Mouse (Mus musculus): ENCODE data around the gene Nudt6. TPM values are rescaled to one million over a fixed set of nuclear protein-coding genes. Genes with fewer than 3 reads are reported as not detected.

The Nudt6 gene
- polyA plus RNA-seq, 1 experiment from 2014 or later: 5.2 TPM

DNA sequence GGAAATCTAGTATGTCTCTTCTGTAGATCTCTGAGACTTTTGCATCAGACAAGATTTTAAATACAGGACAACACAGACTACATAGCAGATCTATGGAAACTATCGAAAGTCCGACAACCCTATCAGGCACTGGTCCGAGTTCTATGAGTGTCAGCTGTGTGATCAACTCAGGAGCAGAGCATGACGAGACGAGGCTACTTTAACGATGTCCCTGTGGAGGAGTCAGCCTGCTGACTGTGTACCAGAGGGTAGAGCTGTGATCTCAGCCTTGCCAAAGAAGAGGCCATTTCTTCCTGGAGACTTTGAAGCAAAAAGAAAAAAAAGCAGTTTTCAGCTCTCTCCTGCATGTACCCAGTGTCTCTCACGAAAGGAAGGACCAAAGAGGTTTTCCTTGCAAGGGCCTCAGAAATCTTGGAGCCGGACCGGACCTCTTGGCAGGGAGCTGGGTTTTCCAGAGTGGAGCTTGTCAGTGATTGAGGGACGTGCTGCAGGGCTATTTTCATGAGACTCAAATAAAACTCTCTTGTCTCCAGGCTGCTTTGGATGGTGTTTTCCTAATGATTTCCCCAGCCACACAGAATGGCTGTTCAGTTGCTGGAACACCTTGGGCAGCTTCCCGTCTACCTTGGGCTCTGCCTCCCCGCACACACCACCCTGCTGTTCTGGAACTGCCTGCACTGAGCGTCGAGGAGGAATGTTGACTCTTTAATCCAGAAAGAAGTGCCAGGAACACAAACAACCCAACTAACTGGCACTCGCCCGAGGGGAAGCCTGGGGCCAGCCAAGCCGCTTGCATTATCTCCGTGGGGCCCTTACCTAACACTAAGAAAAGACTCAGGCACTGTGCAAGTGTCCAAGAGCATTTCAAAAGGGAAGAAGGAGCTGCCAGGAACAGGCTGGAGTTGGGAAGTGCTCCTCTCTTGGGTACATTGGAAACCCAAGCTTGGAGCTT is 39.8 kb downstream of the Nudt6 start:
- Histone ChIP-seq H3K9me3 (replicated peaks) (no peaks in the 10 kb centered on the region), H3K4me2 (no peak overlapping the region), H3K27ac (0 out of 2 replicates have a peak overlapping the region, but pooled peaks have one; percentile 18), H3K4me1 (peaks cover 33% of the 10 kb centered on the region), H3K9ac (no peak overlapping the region), H3K4me3 (replicated peaks) (no peak overlapping the region), H3K27me3 (no peaks in the 10 kb centered on the region), H3K36me3 (no peaks in the 10 kb centered on the region)
- no peak for ATAC-seq (replicated peaks; ENCODE audit: low FRiP score)
- 58% methylated on average over 18 of the region's 18 CpGs for WGBS

DNA sequence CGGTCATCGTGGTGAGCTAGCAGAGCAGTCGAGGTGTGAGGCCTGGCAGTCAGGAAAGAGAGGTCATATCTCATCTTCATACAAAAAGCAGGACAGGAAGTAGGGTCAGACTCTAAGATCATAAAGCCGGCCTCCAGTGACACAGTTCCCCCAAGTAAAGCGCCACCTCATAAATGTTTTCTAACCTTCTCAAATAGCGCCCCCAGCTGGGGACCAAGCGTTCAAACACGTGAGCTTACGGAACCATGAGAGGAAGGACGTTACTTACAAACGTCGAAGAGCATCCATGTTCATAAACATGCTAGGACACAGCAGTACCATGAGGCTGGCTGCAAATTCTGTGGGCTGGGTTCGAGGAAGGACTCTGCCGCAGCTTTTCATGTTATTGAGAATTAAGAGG is 40.8 kb downstream of the Nudt6 start:
- H3K27me3 ChIP-seq: no peaks in the 10 kb centered on the region
- 0 out of 2 replicates have a peak overlapping the region, but pooled peaks have one; percentile 54 for H3K27ac ChIP-seq
- H3K4me3 ChIP-seq (replicated peaks): no peak overlapping the region
- no peak overlapping the region for H3K4me2 ChIP-seq
- no peak for ATAC-seq (replicated peaks; ENCODE audit: low FRiP score)
- no peaks in the 10 kb centered on the region for H3K9me3 ChIP-seq (replicated peaks)
- H3K9ac ChIP-seq: no peak overlapping the region
- H3K4me1 ChIP-seq: peaks cover 35% of the 10 kb centered on the region
- 77% methylated on average over 14 of the region's 14 CpGs for WGBS
- no peaks in the 10 kb centered on the region for H3K36me3 ChIP-seq

- H3K36me3 ChIP-seq: no peaks in the 10 kb centered on the region
- ATAC-seq (replicated peaks; ENCODE audit: low FRiP score): peak; percentile 75
- H3K9me3 ChIP-seq (replicated peaks): no peaks in the 10 kb centered on the region
- H3K4me3 ChIP-seq (replicated peaks): no peak overlapping the region
- no peak overlapping the region for H3K4me2 ChIP-seq
- no peak overlapping the region for H3K9ac ChIP-seq
- peak overlapping the region; percentile 54 for H3K27ac ChIP-seq
- peaks cover 37% of the 10 kb centered on the region for H3K4me1 ChIP-seq
- WGBS: 42% methylated on average over 6 of the region's 6 CpGs
- H3K27me3 ChIP-seq: no peaks in the 10 kb centered on the region
These were observed 41.6 kb downstream of the Nudt6 start for GRCm38 (mm10) chr3:37378412-37378811.

DNA sequence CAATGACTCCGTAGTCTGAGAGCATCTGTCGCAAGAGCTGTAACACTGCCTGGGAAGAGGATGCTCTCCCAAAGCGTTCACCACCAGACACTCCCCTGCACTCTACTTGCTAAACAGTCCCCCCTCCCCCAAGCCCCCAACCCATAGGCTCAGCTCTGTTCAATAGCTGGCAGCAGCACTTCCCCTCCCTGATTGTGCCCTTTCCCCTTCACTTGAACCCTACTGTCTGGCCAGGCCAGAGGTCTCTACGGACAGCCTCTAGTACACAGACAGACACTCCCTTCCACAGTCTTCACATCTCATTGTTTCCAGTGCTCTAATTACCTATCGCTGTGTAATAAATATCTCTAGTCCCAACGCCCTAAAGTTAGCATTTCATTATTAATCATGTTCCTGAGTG is 42.1 kb downstream of the Nudt6 start:
- H3K36me3 ChIP-seq: no peaks in the 10 kb centered on the region
- ATAC-seq (replicated peaks; ENCODE audit: low FRiP score): peak; percentile 55; the same call in 1 of the 2 replicates

DNA sequence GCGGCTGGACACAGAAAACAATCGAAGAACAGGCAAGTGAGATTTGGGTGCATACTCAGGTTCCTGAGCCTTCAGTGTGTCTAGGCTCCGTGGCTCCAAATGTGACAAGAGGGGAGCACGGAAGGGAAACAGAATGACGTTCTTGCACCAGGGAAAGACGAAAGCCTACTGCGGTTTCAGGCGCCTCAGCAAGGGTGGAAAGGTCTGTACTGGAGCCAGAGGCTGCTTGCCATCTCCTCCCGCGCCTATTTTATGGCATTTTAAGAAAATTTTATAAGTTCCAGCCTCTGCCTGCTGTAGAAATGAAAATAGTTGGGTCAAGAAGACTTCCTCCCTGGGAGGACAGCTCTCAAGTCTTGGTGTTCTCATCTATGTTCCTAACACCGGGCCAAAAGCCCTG is 46.3 kb downstream of the Nudt6 start:
- Histone ChIP-seq H3K4me2 (no peak overlapping the region), H3K9ac (no peak overlapping the region), H3K27me3 (no peaks in the 10 kb centered on the region), H3K36me3 (no peaks in the 10 kb centered on the region), H3K9me3 (replicated peaks) (no peaks in the 10 kb centered on the region), H3K4me1 (peaks cover 27% of the 10 kb centered on the region), H3K4me3 (replicated peaks) (no peak overlapping the region), H3K27ac (peak overlapping the region; percentile 75)
- 63% methylated on average over 11 of the region's 11 CpGs for WGBS
- ATAC-seq (replicated peaks; ENCODE audit: low FRiP score): no peak

More for the DNA sequence above, 42.1 kb downstream of the Nudt6 start:
- H3K4me3 ChIP-seq (replicated peaks): no peak overlapping the region
- H3K9ac ChIP-seq: no peak overlapping the region
- no peak overlapping the region for H3K4me2 ChIP-seq
- peaks cover 37% of the 10 kb centered on the region for H3K4me1 ChIP-seq
- WGBS: 22% methylated on average over 6 of the region's 6 CpGs
- no peaks in the 10 kb centered on the region for H3K27me3 ChIP-seq
- H3K27ac ChIP-seq: peak overlapping the region; percentile 54
- no peaks in the 10 kb centered on the region for H3K9me3 ChIP-seq (replicated peaks)

- H3K27ac ChIP-seq: peak overlapping the region; percentile 4; the same call in 1 of the 2 replicates
- ATAC-seq (replicated peaks; ENCODE audit: low FRiP score): 0 out of 2 replicates have a peak, but pooled peaks have one; percentile 27
- peaks cover 13% of the 10 kb centered on the region; the same call in 1 of the 2 replicates for H3K4me1 ChIP-seq
- no peaks in the 10 kb centered on the region for H3K27me3 ChIP-seq
- H3K9me3 ChIP-seq (replicated peaks): no peaks in the 10 kb centered on the region
- no peak overlapping the region for H3K4me2 ChIP-seq
- 25% methylated on average over 4 of the region's 4 CpGs for WGBS
- H3K36me3 ChIP-seq: no peaks in the 10 kb centered on the region
- H3K4me3 ChIP-seq (replicated peaks): no peak overlapping the region
- no peak overlapping the region for H3K9ac ChIP-seq
These were observed 49.6 kb downstream of the Nudt6 start for GRCm38 (mm10) chr3:37370407-37370806.

DNA sequence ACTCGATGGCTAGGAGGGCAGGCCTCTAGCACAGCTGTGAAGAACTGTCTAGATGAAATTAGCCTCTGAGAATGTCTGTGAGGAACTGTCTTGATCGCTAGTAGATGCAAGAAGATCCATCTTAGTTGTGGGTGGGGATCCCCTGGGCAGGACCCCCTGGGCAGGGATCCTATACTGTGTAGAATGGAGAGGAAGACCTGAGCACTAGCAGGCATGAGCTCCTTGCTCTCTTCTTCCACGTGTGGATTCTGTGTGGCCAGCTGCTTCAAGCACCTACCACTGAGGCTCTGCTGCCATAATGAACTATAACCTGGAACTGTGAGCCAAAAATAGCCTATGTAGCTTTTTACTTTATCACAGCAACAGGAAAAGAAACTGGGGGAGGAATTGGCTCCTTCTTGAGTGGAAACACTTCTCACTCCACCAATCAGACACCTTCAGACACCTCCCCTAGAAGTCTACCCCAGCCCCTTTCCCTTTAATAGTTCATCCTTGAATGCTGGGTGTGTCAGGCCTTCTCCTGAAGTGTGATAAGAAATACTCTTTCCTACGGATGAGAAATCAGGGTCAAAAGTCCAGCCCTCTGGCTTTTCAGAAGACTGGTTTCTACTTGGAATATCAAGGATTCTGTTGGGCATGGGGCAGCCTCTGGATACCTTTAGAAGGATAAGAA is 53.5 kb downstream of the Nudt6 start:
- Histone ChIP-seq H3K36me3 (no peaks in the 10 kb centered on the region), H3K9ac (no peak overlapping the region), H3K4me1 (peaks cover 6% of the 10 kb centered on the region; the same call in 1 of the 2 replicates), H3K4me2 (no peak overlapping the region), H3K27me3 (no peaks in the 10 kb centered on the region), H3K27ac (peak overlapping the region; percentile 43; the same call in 1 of the 2 replicates), H3K9me3 (replicated peaks) (no peaks in the 10 kb centered on the region), H3K4me3 (replicated peaks) (no peak overlapping the region)
- ATAC-seq (replicated peaks; ENCODE audit: low FRiP score): 0 out of 2 replicates have a peak, but pooled peaks have one; percentile 9
- WGBS: 65% methylated on average over 4 of the region's 4 CpGs

- Histone ChIP-seq H3K4me1 (peaks cover 6% of the 10 kb centered on the region; the same call in 1 of the 2 replicates), H3K27ac (peak overlapping the region; percentile 43; the same call in 1 of the 2 replicates), H3K27me3 (no peaks in the 10 kb centered on the region), H3K4me3 (replicated peaks) (no peak overlapping the region), H3K4me2 (no peak overlapping the region), H3K36me3 (no peaks in the 10 kb centered on the region), H3K9me3 (replicated peaks) (no peaks in the 10 kb centered on the region), H3K9ac (no peak overlapping the region)
- WGBS: 45% methylated on average over 3 of the region's 3 CpGs
- no peak for ATAC-seq (replicated peaks; ENCODE audit: low FRiP score)
These were observed 54.0 kb downstream of the Nudt6 start for GRCm38 (mm10) chr3:37365976-37366375.

GRCm38 (mm10) chr3:37365144-37365543 is 54.9 kb downstream of the Nudt6 start:
- ATAC-seq (replicated peaks; ENCODE audit: low FRiP score): no peak

DNA sequence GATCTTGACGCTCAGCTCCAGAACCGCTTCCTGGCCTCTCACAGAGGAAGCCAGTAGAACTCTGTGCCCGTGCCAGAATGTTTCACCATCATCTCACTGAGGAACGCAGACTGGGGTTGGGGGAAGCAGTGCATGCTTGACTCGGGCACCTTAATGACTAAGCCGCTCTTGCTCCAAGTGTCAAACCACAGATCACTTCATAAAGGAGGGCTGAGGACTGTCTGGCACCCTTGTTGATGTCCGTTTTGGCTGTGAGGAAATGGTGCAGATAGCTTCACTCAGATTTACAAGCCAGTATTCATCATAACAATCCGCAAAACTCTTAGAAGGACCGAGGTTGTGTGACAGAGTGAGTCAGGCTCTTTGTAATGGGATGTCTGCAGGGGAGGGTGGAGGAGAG is 59.3 kb downstream of the Nudt6 start:
- no peak overlapping the region for H3K9ac ChIP-seq
- H3K4me3 ChIP-seq (replicated peaks): no peak overlapping the region
- 0 out of 2 replicates have a peak, but pooled peaks cover 4% of the 10 kb centered on the region for H3K4me1 ChIP-seq
- no peaks in the 10 kb centered on the region for H3K9me3 ChIP-seq (replicated peaks)
- no peak overlapping the region for H3K4me2 ChIP-seq
- no peak overlapping the region for H3K27ac ChIP-seq
- H3K36me3 ChIP-seq: no peaks in the 10 kb centered on the region
- 75% methylated on average over 9 of the region's 9 CpGs for WGBS
- no peaks in the 10 kb centered on the region for H3K27me3 ChIP-seq
- no peak for ATAC-seq (replicated peaks; ENCODE audit: low FRiP score)

More at GRCm38 (mm10) chr3:37365144-37365543, 54.9 kb downstream of the Nudt6 start:
- no peaks in the 10 kb centered on the region for H3K9me3 ChIP-seq (replicated peaks)
- no peak overlapping the region for H3K9ac ChIP-seq
- H3K36me3 ChIP-seq: no peaks in the 10 kb centered on the region
- no peaks in the 10 kb centered on the region for H3K27me3 ChIP-seq
- H3K4me1 ChIP-seq: peaks cover 1% of the 10 kb centered on the region; the same call in 1 of the 2 replicates
- H3K27ac ChIP-seq: no peak overlapping the region
- H3K4me2 ChIP-seq: no peak overlapping the region
- WGBS: 77% methylated on average over 4 of the region's 4 CpGs
- no peak overlapping the region for H3K4me3 ChIP-seq (replicated peaks)
